Mouse (Mus musculus): Measurements from ENCODE around the gene Oxct2a. TPM values are rescaled to one million over a fixed set of nuclear protein-coding genes. Genes with fewer than 3 reads are reported as not detected.
"Not testable (repeated sequence)": the region's sequence is repeated elsewhere in the genome, so short reads cannot be mapped to it uniquely, and the experiment has no call there.

The Oxct2a gene
- polyA plus RNA-seq, 1 experiment from 2014 or later, result 0.21 TPM

GRCm38 (mm10) chr4:123298980-123299670, 24.3 kb downstream of the Oxct2a start:
- H3K4me3 ChIP-seq (ENCODE audit: low read depth, low read length), result no peak overlapping the region
- no peak overlapping the region for H3K9ac ChIP-seq (ENCODE audit: low read depth, low read length)
- 90% methylated on average over 11 of the region's 11 CpGs for WGBS
- ATAC-seq, result no peak
- H3K4me2 ChIP-seq (replicated peaks; ENCODE audit: low read depth), result no peak overlapping the region
- H3K27me3 ChIP-seq (replicated peaks; ENCODE audit: control insufficient read depth, insufficient read depth, low read length), result no peaks in the 10 kb centered on the region
- H3K27ac ChIP-seq (ENCODE audit: low read depth, low read length), result peak overlapping the region; percentile 41; the same call in 1 of the 2 replicates
- no peaks in the 10 kb centered on the region for H3K9me3 ChIP-seq (ENCODE audit: control insufficient read depth)
- H3K36me3 ChIP-seq (ENCODE audit: control insufficient read depth, insufficient read depth), result peaks cover 81% of the 10 kb centered on the region
- no peak for TF ChIP-seq CTCF (IDR thresholded peaks at IDR 0.05; ENCODE audit: low read depth)
- H3K4me1 ChIP-seq (replicated peaks; ENCODE audit: control insufficient read depth, insufficient read depth, low read length), result no peaks in the 10 kb centered on the region

- ATAC-seq, result no peak
- peaks cover 80% of the 10 kb centered on the region for H3K36me3 ChIP-seq (ENCODE audit: control insufficient read depth, insufficient read depth)
- no peak for TF ChIP-seq CTCF (IDR thresholded peaks at IDR 0.05; ENCODE audit: low read depth)
- H3K9me3 ChIP-seq (ENCODE audit: control insufficient read depth), result no peaks in the 10 kb centered on the region
- no peak overlapping the region for H3K4me2 ChIP-seq (replicated peaks; ENCODE audit: low read depth)
- H3K27ac ChIP-seq (ENCODE audit: low read depth, low read length), result no peak overlapping the region
- H3K4me3 ChIP-seq (ENCODE audit: low read depth, low read length), result no peak overlapping the region
- WGBS, result 81% methylated on average over 4 of the region's 4 CpGs
- H3K27me3 ChIP-seq (replicated peaks; ENCODE audit: control insufficient read depth, insufficient read depth, low read length), result no peaks in the 10 kb centered on the region
- no peaks in the 10 kb centered on the region for H3K4me1 ChIP-seq (replicated peaks; ENCODE audit: control insufficient read depth, insufficient read depth, low read length)
- H3K9ac ChIP-seq (ENCODE audit: low read depth, low read length), result no peak overlapping the region
Measured at GRCm38 (mm10) chr4:123298226-123298625, 25.2 kb downstream of the Oxct2a start.

- no peak overlapping the region for H3K27ac ChIP-seq (ENCODE audit: low read depth, low read length)
Measured at GRCm38 (mm10) chr4:123297195-123297960, 26.1 kb downstream of the Oxct2a start.

GRCm38 (mm10) chr4:123296148-123296534, 27.3 kb downstream of the Oxct2a start:
- Histone ChIP-seq H3K27me3 (replicated peaks; ENCODE audit: control insufficient read depth, insufficient read depth, low read length) (no peaks in the 10 kb centered on the region), H3K4me2 (replicated peaks; ENCODE audit: low read depth) (no peak overlapping the region), H3K9ac (ENCODE audit: low read depth, low read length) (no peak overlapping the region), H3K9me3 (ENCODE audit: control insufficient read depth) (no peaks in the 10 kb centered on the region), H3K27ac (ENCODE audit: low read depth, low read length) (no peak overlapping the region; the same call in 1 of the 2 replicates), H3K4me1 (replicated peaks; ENCODE audit: control insufficient read depth, insufficient read depth, low read length) (no peaks in the 10 kb centered on the region), H3K36me3 (ENCODE audit: control insufficient read depth, insufficient read depth) (peaks cover 90% of the 10 kb centered on the region), H3K4me3 (ENCODE audit: low read depth, low read length) (no peak overlapping the region)
- ATAC-seq, result no peak
- TF ChIP-seq CTCF (IDR thresholded peaks at IDR 0.05; ENCODE audit: low read depth), result no peak
- 68% methylated on average over 5 of the region's 5 CpGs for WGBS

More at GRCm38 (mm10) chr4:123297195-123297960, 26.1 kb downstream of the Oxct2a start:
- H3K27me3 ChIP-seq (replicated peaks; ENCODE audit: control insufficient read depth, insufficient read depth, low read length), result no peaks in the 10 kb centered on the region
- no peaks in the 10 kb centered on the region for H3K9me3 ChIP-seq (ENCODE audit: control insufficient read depth)
- WGBS, result 93% methylated on average over 21 of the region's 22 CpGs
- no peak overlapping the region for H3K4me3 ChIP-seq (ENCODE audit: low read depth, low read length)
- H3K36me3 ChIP-seq (ENCODE audit: control insufficient read depth, insufficient read depth), result peaks cover 83% of the 10 kb centered on the region
- H3K9ac ChIP-seq (ENCODE audit: low read depth, low read length), result no peak overlapping the region
- H3K4me2 ChIP-seq (replicated peaks; ENCODE audit: low read depth), result no peak overlapping the region
- ATAC-seq, result no peak
- no peaks in the 10 kb centered on the region for H3K4me1 ChIP-seq (replicated peaks; ENCODE audit: control insufficient read depth, insufficient read depth, low read length)
- TF ChIP-seq CTCF (IDR thresholded peaks at IDR 0.05; ENCODE audit: low read depth), result no peak

GRCm38 (mm10) chr4:123295516-123296147, 27.8 kb downstream of the Oxct2a start:
- H3K4me1 ChIP-seq (replicated peaks; ENCODE audit: control insufficient read depth, insufficient read depth, low read length), result no peaks in the 10 kb centered on the region
- H3K4me2 ChIP-seq (replicated peaks; ENCODE audit: low read depth), result no peak overlapping the region
- ATAC-seq, result no peak
- no peaks in the 10 kb centered on the region for H3K9me3 ChIP-seq (ENCODE audit: control insufficient read depth)
- no peak for TF ChIP-seq CTCF (IDR thresholded peaks at IDR 0.05; ENCODE audit: low read depth)
- 90% methylated on average over 21 of the region's 21 CpGs for WGBS
- peaks cover 93% of the 10 kb centered on the region for H3K36me3 ChIP-seq (ENCODE audit: control insufficient read depth, insufficient read depth)
- H3K9ac ChIP-seq (ENCODE audit: low read depth, low read length), result no peak overlapping the region
- no peaks in the 10 kb centered on the region for H3K27me3 ChIP-seq (replicated peaks; ENCODE audit: control insufficient read depth, insufficient read depth, low read length)
- no peak overlapping the region for H3K27ac ChIP-seq (ENCODE audit: low read depth, low read length)
- no peak overlapping the region for H3K4me3 ChIP-seq (ENCODE audit: low read depth, low read length)

GRCm38 (mm10) chr4:123295026-123295425, 28.4 kb downstream of the Oxct2a start:
- H3K27ac ChIP-seq (ENCODE audit: low read depth, low read length); H3K27me3 ChIP-seq (replicated peaks; ENCODE audit: control insufficient read depth, insufficient read depth, low read length); H3K9me3 ChIP-seq (ENCODE audit: control insufficient read depth); H3K4me3 ChIP-seq (ENCODE audit: low read depth, low read length); H3K4me2 ChIP-seq (replicated peaks; ENCODE audit: low read depth); ATAC-seq; H3K4me1 ChIP-seq (replicated peaks; ENCODE audit: control insufficient read depth, insufficient read depth, low read length); H3K9ac ChIP-seq (ENCODE audit: low read depth, low read length): not testable (repeated sequence)
- WGBS, result 85% methylated on average over 15 of the region's 15 CpGs
- H3K36me3 ChIP-seq (ENCODE audit: control insufficient read depth, insufficient read depth), result peaks cover 90% of the 10 kb centered on the region

Data from intestine, postnatal 0 days (tissue).